Mouse (Mus musculus): ENCODE data around the gene Cx3cr1. TPM values are rescaled to one million over a fixed set of nuclear protein-coding genes. Genes with fewer than 3 reads are reported as not detected.

Gene Cx3cr1
- polyA plus RNA-seq, 1 experiment from 2014 or later, result 7.5 TPM

DNA sequence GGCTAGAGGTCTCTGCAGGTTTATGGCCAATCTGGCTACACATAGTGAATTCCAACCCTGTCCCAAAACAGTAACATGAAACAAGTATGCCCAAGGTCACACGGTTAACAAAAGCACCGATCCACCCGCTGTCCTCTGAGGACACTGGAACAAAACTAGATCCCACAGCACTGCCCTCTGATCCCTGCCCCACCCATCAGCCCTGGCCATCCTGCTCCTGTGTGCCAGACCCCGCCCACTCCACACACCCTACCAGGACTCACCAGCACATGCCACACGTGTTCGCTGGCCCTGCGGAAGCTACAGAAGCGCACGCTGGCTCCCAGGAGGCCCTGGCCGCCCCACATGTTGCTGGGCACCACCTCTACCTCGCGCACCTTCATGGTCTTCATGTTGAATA lies 137.3 kb downstream of the Cx3cr1 start:
- no peak for ATAC-seq (replicated peaks; ENCODE audit: insufficient number of reproducible peaks, insufficient read depth, low FRiP score, low read depth)
- Histone ChIP-seq H3K27ac (no peak overlapping the region), H3K9me3 (replicated peaks) (no peaks in the 10 kb centered on the region), H3K9ac (no peak overlapping the region), H3K4me3 (no peak overlapping the region), H3K36me3 (peaks cover 24% of the 10 kb centered on the region; the same call in 1 of the 2 replicates), H3K4me1 (replicated peaks) (peaks cover 5% of the 10 kb centered on the region; the same call in 1 of the 2 replicates), H3K27me3 (no peaks in the 10 kb centered on the region), H3K4me2 (no peak overlapping the region)
- WGBS, result 80% methylated on average over 12 of the region's 12 CpGs

DNA sequence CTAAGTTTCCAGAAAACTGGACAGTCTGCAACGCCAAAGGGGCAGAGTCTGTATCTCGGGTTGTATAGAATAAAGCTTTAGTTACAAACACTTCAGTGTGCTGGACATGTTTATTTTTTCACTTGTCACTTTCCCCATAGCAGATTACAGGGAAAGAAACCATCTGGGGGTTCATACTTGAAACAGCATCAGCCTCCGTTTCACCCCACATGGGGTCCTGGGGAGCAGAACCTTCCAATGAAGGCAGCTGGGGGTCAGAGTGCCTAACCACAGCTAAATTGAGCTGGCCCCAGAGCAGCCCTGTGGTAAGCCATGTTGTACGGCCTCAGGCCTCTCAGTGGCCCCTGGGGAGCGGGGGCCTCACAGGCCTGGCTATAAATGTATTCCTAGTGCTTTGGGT lies 143.2 kb downstream of the Cx3cr1 start:
- no peak for ATAC-seq (replicated peaks; ENCODE audit: insufficient number of reproducible peaks, insufficient read depth, low FRiP score, low read depth)
- peaks cover 66% of the 10 kb centered on the region for H3K36me3 ChIP-seq
- no peak overlapping the region for H3K4me2 ChIP-seq
- no peaks in the 10 kb centered on the region for H3K9me3 ChIP-seq (replicated peaks)
- WGBS, result 75% methylated on average over 5 of the region's 5 CpGs
- H3K4me3 ChIP-seq, result no peak overlapping the region
- H3K27ac ChIP-seq, result no peak overlapping the region
- no peaks in the 10 kb centered on the region for H3K27me3 ChIP-seq
- no peak overlapping the region for H3K9ac ChIP-seq
- no peaks in the 10 kb centered on the region for H3K4me1 ChIP-seq (replicated peaks)

DNA sequence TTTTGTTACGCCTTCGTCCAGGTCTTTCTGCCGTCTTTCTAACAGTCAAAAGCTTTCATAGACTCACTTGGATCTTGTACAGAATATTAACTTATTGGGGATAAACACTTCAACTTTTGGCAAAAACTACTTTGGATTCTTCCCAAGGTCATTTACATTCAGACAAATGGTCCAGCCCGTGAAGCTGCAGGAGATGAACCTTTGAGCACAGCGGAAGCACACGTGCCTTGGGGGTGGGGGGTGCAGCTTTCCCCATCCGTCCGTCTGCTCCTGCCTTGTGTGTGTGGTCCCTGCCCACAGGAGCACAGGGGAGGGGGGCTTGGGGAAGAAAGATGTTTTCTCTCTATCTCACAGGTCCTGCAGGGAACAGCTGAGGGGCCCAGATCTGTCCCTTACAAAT lies 143.9 kb downstream of the Cx3cr1 start:
- H3K27ac ChIP-seq, result no peak overlapping the region

DNA sequence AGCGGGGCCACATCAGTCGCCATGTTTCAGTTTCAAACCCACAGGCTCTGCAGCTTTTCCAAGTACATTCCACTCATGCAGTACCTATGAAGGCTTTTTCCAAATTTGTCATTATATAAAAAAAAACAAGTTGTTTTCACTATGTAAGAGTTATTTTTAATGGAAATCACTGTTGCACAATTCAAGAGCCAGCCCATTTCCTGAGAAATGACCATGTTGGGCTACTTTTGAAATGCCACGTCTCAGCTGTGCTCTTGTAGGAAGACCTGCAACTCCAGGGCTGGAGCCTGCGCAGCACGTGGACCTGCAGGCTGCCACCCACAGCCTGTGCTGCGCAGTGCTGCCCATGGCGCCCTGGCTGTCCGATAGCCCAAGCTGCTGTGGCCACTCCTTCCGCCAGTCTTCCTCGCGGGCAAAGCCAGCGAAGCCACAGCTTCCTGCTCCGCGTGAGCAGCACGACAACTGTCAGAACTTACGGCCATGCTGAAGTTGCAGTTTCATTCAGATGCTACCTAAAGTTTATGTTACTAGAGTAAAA lies 144.5 kb downstream of the Cx3cr1 start:
- Histone ChIP-seq H3K4me3 (no peak overlapping the region), H3K4me2 (no peak overlapping the region), H3K9ac (no peak overlapping the region), H3K27me3 (no peaks in the 10 kb centered on the region), H3K4me1 (replicated peaks) (no peaks in the 10 kb centered on the region), H3K27ac (no peak overlapping the region), H3K36me3 (peaks cover 65% of the 10 kb centered on the region), H3K9me3 (replicated peaks) (no peaks in the 10 kb centered on the region)
- no peak for ATAC-seq (replicated peaks; ENCODE audit: insufficient number of reproducible peaks, insufficient read depth, low FRiP score, low read depth)
- 83% methylated on average over 16 of the region's 16 CpGs for WGBS

More for the DNA sequence above, 143.9 kb downstream of the Cx3cr1 start:
- H3K9me3 ChIP-seq (replicated peaks), result no peaks in the 10 kb centered on the region
- H3K4me2 ChIP-seq, result no peak overlapping the region
- no peaks in the 10 kb centered on the region for H3K4me1 ChIP-seq (replicated peaks)
- H3K9ac ChIP-seq, result no peak overlapping the region
- no peak overlapping the region for H3K4me3 ChIP-seq
- no peak for ATAC-seq (replicated peaks; ENCODE audit: insufficient number of reproducible peaks, insufficient read depth, low FRiP score, low read depth)
- peaks cover 63% of the 10 kb centered on the region for H3K36me3 ChIP-seq
- no peaks in the 10 kb centered on the region for H3K27me3 ChIP-seq
- WGBS, result 75% methylated on average over 8 of the region's 8 CpGs

- no peak overlapping the region for H3K4me3 ChIP-seq
- H3K4me2 ChIP-seq, result no peak overlapping the region
- no peaks in the 10 kb centered on the region for H3K4me1 ChIP-seq (replicated peaks)
- no peak overlapping the region for H3K27ac ChIP-seq
- H3K9me3 ChIP-seq (replicated peaks), result no peaks in the 10 kb centered on the region
- H3K27me3 ChIP-seq, result no peaks in the 10 kb centered on the region
- no peak overlapping the region for H3K9ac ChIP-seq
- ATAC-seq (replicated peaks; ENCODE audit: insufficient number of reproducible peaks, insufficient read depth, low FRiP score, low read depth), result no peak
- peaks cover 70% of the 10 kb centered on the region for H3K36me3 ChIP-seq
- WGBS, result 67% methylated on average over 4 of the region's 4 CpGs
Observed at GRCm38 (mm10) chr9:119923462-119923861, 146.2 kb downstream of the Cx3cr1 start.

- no peak overlapping the region for H3K27ac ChIP-seq
- peaks cover 71% of the 10 kb centered on the region for H3K36me3 ChIP-seq
- no peak overlapping the region for H3K4me3 ChIP-seq
- H3K4me1 ChIP-seq (replicated peaks), result no peaks in the 10 kb centered on the region
- no peak overlapping the region for H3K4me2 ChIP-seq
- no peaks in the 10 kb centered on the region for H3K9me3 ChIP-seq (replicated peaks)
- 92% methylated on average over 1 of the region's 1 CpGs for WGBS
- no peaks in the 10 kb centered on the region for H3K27me3 ChIP-seq
- ATAC-seq (replicated peaks; ENCODE audit: insufficient number of reproducible peaks, insufficient read depth, low FRiP score, low read depth), result no peak
- no peak overlapping the region for H3K9ac ChIP-seq
Observed at GRCm38 (mm10) chr9:119919858-119920257, 149.8 kb downstream of the Cx3cr1 start.

DNA sequence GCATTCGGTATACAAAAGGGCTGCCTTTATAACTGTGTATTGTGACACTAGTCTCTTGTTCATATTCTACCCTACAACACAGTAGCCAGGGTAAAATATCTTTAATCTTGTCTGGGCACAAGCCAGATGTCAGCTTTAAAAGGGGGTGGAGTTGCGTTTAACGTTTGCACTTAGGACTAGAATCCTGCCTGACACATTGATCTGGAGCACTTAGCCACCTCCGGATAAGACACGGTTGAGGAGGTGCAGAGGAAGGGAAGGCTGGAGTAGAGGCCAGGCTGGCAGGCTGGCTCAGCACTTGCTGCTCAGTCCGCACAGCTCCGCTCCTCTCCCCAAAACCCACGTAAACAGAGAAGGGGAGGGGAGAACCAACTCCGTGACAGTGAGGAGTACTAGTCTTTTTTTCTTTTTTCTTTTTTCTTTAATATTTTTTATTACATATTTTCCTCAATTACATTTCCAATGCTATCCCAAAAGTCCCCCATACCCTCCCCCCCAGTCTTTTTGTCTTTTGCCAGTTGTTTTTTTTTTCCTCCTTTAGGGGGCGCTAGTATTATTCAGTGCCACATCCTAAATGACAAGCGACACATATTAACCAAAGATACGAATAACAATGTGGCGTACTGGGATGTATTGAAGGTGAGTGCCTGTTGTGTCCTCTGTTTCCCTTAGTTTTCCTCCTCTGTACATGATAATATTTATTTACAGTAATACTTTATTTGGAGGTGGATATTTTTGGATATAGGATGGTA lies 156.4 kb downstream of the Cx3cr1 start:
- H3K36me3 ChIP-seq, result peaks cover 86% of the 10 kb centered on the region
- no peak overlapping the region for H3K27ac ChIP-seq
- no peak for ATAC-seq (replicated peaks; ENCODE audit: insufficient number of reproducible peaks, insufficient read depth, low FRiP score, low read depth)
- no peak overlapping the region for H3K4me3 ChIP-seq
- 73% methylated on average over 13 of the region's 13 CpGs for WGBS
- no peak overlapping the region for H3K9ac ChIP-seq
- H3K4me1 ChIP-seq (replicated peaks), result no peaks in the 10 kb centered on the region
- no peak overlapping the region for H3K4me2 ChIP-seq
- H3K27me3 ChIP-seq, result no peaks in the 10 kb centered on the region
- no peaks in the 10 kb centered on the region for H3K9me3 ChIP-seq (replicated peaks)

GRCm38 (mm10) chr9:119909931-119910330 lies 159.7 kb downstream of the Cx3cr1 start:
- Histone ChIP-seq H3K4me1 (replicated peaks) (no peaks in the 10 kb centered on the region), H3K4me3 (no peak overlapping the region), H3K4me2 (no peak overlapping the region), H3K9me3 (replicated peaks) (no peaks in the 10 kb centered on the region), H3K27ac (no peak overlapping the region), H3K9ac (no peak overlapping the region), H3K36me3 (peaks cover 95% of the 10 kb centered on the region), H3K27me3 (no peaks in the 10 kb centered on the region)
- 86% methylated on average over 3 of the region's 3 CpGs for WGBS
- ATAC-seq (replicated peaks; ENCODE audit: insufficient number of reproducible peaks, insufficient read depth, low FRiP score, low read depth), result no peak

GRCm38 (mm10) chr9:119908708-119909107 lies 161.0 kb downstream of the Cx3cr1 start:
- Histone ChIP-seq H3K9me3 (replicated peaks) (no peaks in the 10 kb centered on the region), H3K4me1 (replicated peaks) (no peaks in the 10 kb centered on the region), H3K4me2 (no peak overlapping the region), H3K4me3 (no peak overlapping the region), H3K27ac (no peak overlapping the region), H3K27me3 (no peaks in the 10 kb centered on the region), H3K36me3 (peaks cover 95% of the 10 kb centered on the region), H3K9ac (no peak overlapping the region)
- WGBS, result 92% methylated on average over 3 of the region's 3 CpGs
- ATAC-seq (replicated peaks; ENCODE audit: insufficient number of reproducible peaks, insufficient read depth, low FRiP score, low read depth), result no peak

DNA sequence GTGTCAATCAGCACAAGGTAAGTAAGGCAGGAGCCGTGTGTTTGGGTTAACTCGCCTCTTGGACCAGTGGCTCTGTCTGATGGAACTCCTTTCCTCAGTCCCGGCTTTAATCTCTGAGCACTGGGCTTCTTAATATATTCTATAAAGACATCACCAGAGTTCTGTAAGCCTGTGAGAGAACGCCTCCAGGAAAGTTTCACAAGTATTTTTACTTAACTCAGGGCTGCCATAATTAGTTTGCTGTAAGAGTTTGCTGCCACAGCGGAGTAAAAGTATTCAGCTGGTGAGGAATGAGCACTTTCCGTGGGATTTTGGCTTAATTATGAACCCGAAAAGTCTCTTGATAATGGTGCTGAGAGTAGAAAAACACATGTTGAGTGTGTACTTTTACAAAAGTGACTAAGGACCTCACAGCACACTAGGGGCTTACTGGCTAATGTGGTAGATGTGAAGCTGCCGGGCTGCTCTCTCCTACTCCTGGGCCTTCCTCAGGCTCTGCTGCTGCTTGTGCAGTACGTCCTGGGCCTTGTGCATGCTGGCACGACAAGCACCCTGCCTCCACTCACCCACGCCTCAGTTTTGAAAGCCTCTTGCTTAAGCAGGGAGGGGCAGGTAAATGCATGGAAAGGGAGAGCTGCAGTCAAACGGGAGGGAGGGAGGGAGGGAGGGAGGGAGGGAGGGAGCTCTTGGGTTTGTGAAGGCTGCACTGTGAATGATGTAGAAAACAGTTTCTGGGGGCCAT lies 167.1 kb downstream of the Cx3cr1 start:
- no peak overlapping the region for H3K4me3 ChIP-seq
- no peak overlapping the region for H3K9ac ChIP-seq
- WGBS, result 85% methylated on average over 12 of the region's 12 CpGs
- H3K36me3 ChIP-seq, result peaks cover 37% of the 10 kb centered on the region
- no peaks in the 10 kb centered on the region for H3K27me3 ChIP-seq
- no peaks in the 10 kb centered on the region for H3K9me3 ChIP-seq (replicated peaks)
- no peaks in the 10 kb centered on the region for H3K4me1 ChIP-seq (replicated peaks)
- H3K27ac ChIP-seq, result no peak overlapping the region
- H3K4me2 ChIP-seq, result no peak overlapping the region
- ATAC-seq (replicated peaks; ENCODE audit: insufficient number of reproducible peaks, insufficient read depth, low FRiP score, low read depth), result no peak

GRCm38 (mm10) chr9:119899446-119899845 lies 170.2 kb downstream of the Cx3cr1 start:
- H3K9ac ChIP-seq, result no peak overlapping the region
- H3K27ac ChIP-seq, result no peak overlapping the region
- no peaks in the 10 kb centered on the region for H3K9me3 ChIP-seq (replicated peaks)
- H3K4me1 ChIP-seq (replicated peaks), result peaks cover 13% of the 10 kb centered on the region
- 81% methylated on average over 2 of the region's 2 CpGs for WGBS
- H3K27me3 ChIP-seq, result no peaks in the 10 kb centered on the region
- no peak overlapping the region for H3K4me2 ChIP-seq
- H3K36me3 ChIP-seq, result peaks cover 10% of the 10 kb centered on the region
- no peak overlapping the region for H3K4me3 ChIP-seq
- no peak for ATAC-seq (replicated peaks; ENCODE audit: insufficient number of reproducible peaks, insufficient read depth, low FRiP score, low read depth)
